Mouse (Mus musculus) megakaryocyte, embryonic 14.5 days (primary cell): Measurements from ENCODE around the gene 1300017J02Rik.

ENCODE experiments used
- FLI1 ChIP-seq: IDR thresholded peaks from 2 replicates; pipeline ENCODE4 v1.6.1; 2012; ENCODE audit warnings: low read length, inconsistent platforms, mixed read lengths
- GATA1 ChIP-seq: IDR thresholded peaks from 3 replicates; pipeline ENCODE4 v1.6.1; 2012; ENCODE audit warnings: mixed read lengths, low read length, inconsistent platforms, borderline replicate concordance

DNA sequence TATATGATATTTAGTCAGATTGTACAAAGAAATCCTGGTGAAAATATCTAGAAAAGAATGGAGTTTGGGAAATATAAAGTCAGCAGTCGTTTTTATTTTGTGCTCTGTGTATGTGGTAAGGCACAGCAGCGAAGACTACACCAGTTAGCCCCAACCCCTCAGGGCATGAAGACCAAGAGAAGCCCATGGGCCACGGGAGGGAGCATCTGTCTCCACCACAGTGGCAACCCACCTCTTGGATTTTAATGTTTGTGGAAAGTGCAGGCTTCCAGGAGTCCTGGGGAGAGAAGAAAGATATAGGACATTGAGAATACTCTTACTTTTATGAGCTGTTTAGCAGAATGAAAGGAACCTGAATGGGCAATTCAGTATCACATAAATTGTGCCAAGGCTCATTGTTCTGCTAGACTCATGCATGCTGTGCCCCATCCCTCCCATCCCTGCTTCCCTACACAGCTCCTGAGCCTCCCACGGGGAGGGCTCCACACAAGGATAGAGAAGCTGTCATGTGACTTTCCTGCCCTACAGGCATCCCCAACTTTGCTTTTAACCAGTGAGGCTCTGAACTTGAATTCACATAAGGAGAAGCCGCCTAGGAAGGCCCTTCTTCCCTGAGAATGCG, 96.0 kb downstream of the 1300017J02Rik start:
- no peak for TF ChIP-seq GATA1
- TF ChIP-seq FLI1 = no peak
